Mouse (Mus musculus) limb, embryonic 14.5 days (tissue): ENCODE data around the gene Frmd4b. TPM values are rescaled to one million over a fixed set of nuclear protein-coding genes. Genes with fewer than 3 reads are reported as not detected.

Experiments used
- ATAC-seq: fragments of 200-750 bp; cut with Nextera tagmentation; 2 replicates; pipeline ENCODE4 v1.8.0; 2017; ENCODE audit warnings: low read depth, moderate number of reproducible peaks, moderate TSS enrichment; ENCODE audit not compliant: low FRiP score
- DNase-seq: peaks from one replicate; pipeline ENCODE4 v3.0.0-alpha.2; 2015; ENCODE audit warnings: low spot score
- H3K27ac ChIP-seq: fragments of 300-500 bp; sonication (generic); replicated peaks from 2 replicates; pipeline ENCODE4 v1.5.1; 2014; ENCODE audit warnings: low read depth, mild to moderate bottlenecking, low read length, moderate library complexity, mixed read lengths
- H3K27me3 ChIP-seq: fragments of 300-500 bp; sonication (generic); 2 replicates; pipeline ENCODE4 v1.6.1; 2014; ENCODE audit warnings: low read length, mixed read lengths; ENCODE audit not compliant: control insufficient read depth, insufficient read depth
- H3K36me3 ChIP-seq: fragments of 300-500 bp; sonication (generic); 2 replicates; pipeline ENCODE4 v1.6.1; 2014; ENCODE audit warnings: mild to moderate bottlenecking, low read length, moderate library complexity, mixed read lengths; ENCODE audit not compliant: control insufficient read depth, insufficient read depth
- H3K4me1 ChIP-seq: fragments of 300-500 bp; sonication (generic); 2 replicates; pipeline ENCODE4 v1.6.1; 2014; ENCODE audit warnings: antibody characterized with exemption, low read length, mixed read lengths; ENCODE audit not compliant: control insufficient read depth, insufficient read depth
- H3K4me2 ChIP-seq: fragments of 300-500 bp; sonication (generic); replicated peaks from 2 replicates; pipeline ENCODE4 v1.6.1; 2014; ENCODE audit warnings: low read depth, mild to moderate bottlenecking, low read length, moderate library complexity; ENCODE audit not compliant: severe bottlenecking
- H3K4me3 ChIP-seq: fragments of 300-500 bp; sonication (generic); replicated peaks from 2 replicates; pipeline ENCODE4 v1.5.1; 2014; ENCODE audit warnings: low read length
- H3K9ac ChIP-seq: fragments of 300-500 bp; sonication (generic); 2 replicates; pipeline ENCODE4 v1.6.1; 2014; ENCODE audit warnings: mild to moderate bottlenecking, low read depth, low read length, moderate library complexity; ENCODE audit not compliant: severe bottlenecking
- H3K9me3 ChIP-seq: fragments of 300-500 bp; sonication (generic); 2 replicates; pipeline ENCODE4 v1.6.1; 2016; ENCODE audit warnings: low read length; ENCODE audit not compliant: control insufficient read depth
- POLR2A ChIP-seq: fragments of 200-500 bp; IDR thresholded peaks from 2 replicates; pipeline ENCODE4 v1.8.0; 2012; ENCODE audit warnings: inconsistent platforms, mild to moderate bottlenecking, moderate library complexity, borderline replicate concordance; ENCODE audit not compliant: insufficient read depth, insufficient read length; ENCODE audit errors: extremely low read depth
- WGBS: fragments of 180-500 bp; shearing (Covaris S2); extraction: QIAGEN DNeasy Blood & Tissue Kit; methylation state at CpG from one replicate; pipeline ENCODE4 v1.1.7; 2014; 5-methylcytosine and 5-hydroxymethylcytosine counted together
- polyA plus RNA-seq, 2 experiments: library from polyadenylated mRNA; depleted of rRNA in 1 of 2; stranded (reverse) in 1 of 2; unstranded in 1 of 2; fragments of >200 nt; fragmentation: Nextera tagmentation in 1 of 2; extraction: Ambion mirVana in 1 of 2; gene quantifications; 2 replicates each; pipeline versions ENCODE4 v1.2.1 to v1.2.3; 2012 to 2014

Gene Frmd4b
- polyA plus RNA-seq, 2 experiments, result 13.9 to 14.1 TPM

DNA sequence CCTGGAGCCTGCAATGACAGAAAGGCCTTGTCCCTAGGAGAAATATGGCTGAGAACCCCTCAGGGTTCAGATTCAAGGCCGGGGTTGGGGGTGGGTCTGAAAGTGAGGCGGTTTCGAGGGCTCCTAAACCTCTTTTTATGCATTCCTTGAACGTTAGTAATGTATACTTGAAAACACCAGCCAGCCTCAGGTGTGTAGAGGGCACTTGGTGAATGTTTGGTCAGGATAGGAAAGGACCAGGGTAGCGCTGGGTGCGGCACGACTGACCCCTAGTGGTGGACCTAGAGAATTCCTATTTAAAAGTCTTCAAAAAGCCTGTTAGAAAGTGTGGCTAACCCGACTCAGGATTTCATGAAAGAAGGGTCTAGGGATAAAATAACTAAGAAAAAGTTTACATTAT lies 91.2 kb downstream of the Frmd4b start:
- 19% methylated on average over 8 of the region's 8 CpGs for WGBS
- DNase-seq (peak; percentile 79), ATAC-seq (no peak)
- Histone ChIP-seq H3K4me1 (no peaks in the 10 kb centered on the region), H3K36me3 (no peaks in the 10 kb centered on the region), H3K4me3 (no peak overlapping the region), H3K27me3 (no peaks in the 10 kb centered on the region), H3K9me3 (no peaks in the 10 kb centered on the region), H3K27ac (no peak overlapping the region), H3K9ac (no peak overlapping the region), H3K4me2 (no peak overlapping the region)
- TF ChIP-seq POLR2A, result no peak

DNA sequence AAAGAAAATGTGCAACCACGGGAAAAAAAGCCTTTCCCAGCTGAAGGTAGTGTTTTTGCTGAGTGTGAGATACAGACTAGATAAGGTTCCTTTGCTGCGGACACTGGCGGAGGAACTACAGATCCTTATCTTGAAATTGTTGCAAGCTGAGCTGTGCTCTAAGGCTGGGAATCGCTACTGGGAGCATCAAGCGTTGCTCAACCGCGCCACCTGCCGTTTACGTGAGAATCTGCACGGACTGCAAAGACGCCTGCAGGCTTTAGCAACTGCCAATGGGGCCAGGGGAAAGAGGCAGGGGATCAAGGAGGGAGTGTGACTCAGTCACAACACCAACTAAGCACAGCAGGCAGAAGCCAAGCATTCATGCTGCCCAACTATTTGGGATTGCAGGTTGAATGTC lies 94.2 kb downstream of the Frmd4b start:
- WGBS, result 0% methylated on average over 11 of the region's 11 CpGs
- no peaks in the 10 kb centered on the region for H3K4me1 ChIP-seq
- peak; percentile 72 for DNase-seq
- H3K4me3 ChIP-seq, result no peak overlapping the region
- no peaks in the 10 kb centered on the region for H3K27me3 ChIP-seq
- TF ChIP-seq POLR2A, result no peak
- no peaks in the 10 kb centered on the region for H3K9me3 ChIP-seq
- no peak overlapping the region; the same call in 1 of the 2 replicates for H3K4me2 ChIP-seq
- H3K36me3 ChIP-seq, result no peaks in the 10 kb centered on the region
- H3K9ac ChIP-seq, result no peak overlapping the region
- peak; percentile 83; the same call in 1 of the 2 replicates for ATAC-seq
- H3K27ac ChIP-seq, result no peak overlapping the region

DNA sequence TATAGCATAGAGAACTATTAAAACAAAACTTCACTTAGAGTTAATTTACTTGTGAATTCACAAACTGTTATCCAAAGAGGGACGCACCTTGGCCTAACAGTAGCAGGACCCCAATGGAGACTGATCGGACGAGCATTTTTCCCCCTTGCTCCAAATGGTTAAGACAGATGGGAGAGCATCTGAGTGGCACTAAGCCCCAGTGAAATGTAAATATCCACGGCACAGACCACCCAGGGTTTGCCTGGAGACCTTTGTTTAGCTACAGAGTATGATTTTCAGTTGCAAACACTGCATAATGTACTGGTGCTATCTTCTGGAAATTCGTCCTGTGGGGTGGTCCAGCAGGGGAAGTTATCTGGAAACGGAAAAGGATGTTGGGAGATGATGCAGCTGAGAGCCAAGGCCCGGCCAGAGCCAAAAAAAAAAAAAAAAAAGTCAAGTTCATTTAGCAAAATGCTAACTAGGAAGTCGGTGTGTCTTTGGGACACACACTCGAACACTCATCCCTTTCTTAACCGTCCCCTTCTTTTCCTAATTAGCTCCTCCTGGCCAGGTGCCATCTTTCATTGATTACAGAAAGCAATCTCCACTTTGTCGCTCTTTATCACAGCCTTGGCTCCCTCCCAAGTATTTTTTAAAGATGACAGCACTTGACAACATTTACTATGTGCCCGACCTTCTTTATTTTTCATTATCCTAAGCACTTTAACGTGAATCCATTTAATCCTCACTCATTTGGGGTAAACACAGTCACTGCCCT lies 95.9 kb downstream of the Frmd4b start:
- peaks cover 3% of the 10 kb centered on the region; the same call in 1 of the 2 replicates for H3K4me1 ChIP-seq
- H3K36me3 ChIP-seq, result no peaks in the 10 kb centered on the region
- H3K9ac ChIP-seq, result no peak overlapping the region
- WGBS, result 74% methylated on average over 13 of the region's 13 CpGs
- no peak overlapping the region for H3K4me2 ChIP-seq
- no peak for TF ChIP-seq POLR2A
- H3K9me3 ChIP-seq, result no peaks in the 10 kb centered on the region
- ATAC-seq (no peak), DNase-seq (no peak)
- H3K27ac ChIP-seq, result no peak overlapping the region
- no peak overlapping the region for H3K4me3 ChIP-seq
- no peaks in the 10 kb centered on the region for H3K27me3 ChIP-seq

DNA sequence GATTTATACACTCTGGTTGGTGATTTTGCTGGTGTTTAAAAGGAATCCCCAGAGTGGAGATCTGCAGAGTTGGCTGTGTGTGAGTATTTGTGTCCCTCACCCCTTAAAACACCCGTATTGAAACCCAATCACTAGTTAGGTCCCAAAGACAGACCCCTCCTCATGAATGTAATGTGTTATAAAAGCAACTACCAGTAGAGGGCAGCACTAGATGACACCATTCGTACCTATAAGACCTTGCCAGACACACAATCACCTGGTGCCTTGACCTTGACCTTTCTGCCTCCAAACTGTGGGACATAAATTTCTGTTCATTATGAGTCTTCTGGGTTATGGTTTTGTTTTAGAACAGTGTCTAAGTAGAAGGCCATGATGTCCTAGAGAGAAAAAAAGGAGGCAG lies 96.8 kb downstream of the Frmd4b start:
- Histone ChIP-seq H3K4me1 (peaks cover 3% of the 10 kb centered on the region; the same call in 1 of the 2 replicates), H3K36me3 (no peaks in the 10 kb centered on the region), H3K9me3 (no peaks in the 10 kb centered on the region), H3K27me3 (no peaks in the 10 kb centered on the region), H3K27ac (no peak overlapping the region), H3K4me3 (no peak overlapping the region), H3K4me2 (no peak overlapping the region), H3K9ac (no peak overlapping the region)
- DNase-seq (peak; percentile 19), ATAC-seq (no peak)
- 30% methylated on average over 2 of the region's 2 CpGs for WGBS
- no peak for TF ChIP-seq POLR2A

DNA sequence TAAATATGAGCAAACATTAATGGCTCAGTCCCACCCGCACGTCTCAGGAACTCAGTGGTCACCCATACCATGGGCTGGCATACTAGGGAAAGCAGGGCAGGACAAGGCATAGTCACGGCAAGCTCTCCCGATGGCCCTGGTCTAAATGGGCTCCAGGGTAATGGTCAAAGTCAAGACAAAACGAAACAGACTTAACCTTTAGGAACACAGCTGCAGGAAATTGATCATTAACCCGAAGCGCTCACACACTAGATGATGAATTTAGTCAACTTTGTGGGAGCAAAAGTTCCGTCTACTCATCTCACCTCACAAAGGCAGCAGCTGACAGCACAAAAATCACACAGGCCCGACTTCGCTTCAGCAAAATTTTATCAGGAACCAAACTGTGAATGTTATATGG lies 97.8 kb downstream of the Frmd4b start:
- Histone ChIP-seq H3K9me3 (no peaks in the 10 kb centered on the region), H3K36me3 (no peaks in the 10 kb centered on the region), H3K27me3 (no peaks in the 10 kb centered on the region), H3K4me2 (no peak overlapping the region), H3K27ac (no peak overlapping the region), H3K4me1 (peaks cover 3% of the 10 kb centered on the region; the same call in 1 of the 2 replicates), H3K4me3 (no peak overlapping the region), H3K9ac (no peak overlapping the region)
- DNase-seq (no peak), ATAC-seq (no peak)
- 82% methylated on average over 10 of the region's 10 CpGs for WGBS
- no peak for TF ChIP-seq POLR2A

DNA sequence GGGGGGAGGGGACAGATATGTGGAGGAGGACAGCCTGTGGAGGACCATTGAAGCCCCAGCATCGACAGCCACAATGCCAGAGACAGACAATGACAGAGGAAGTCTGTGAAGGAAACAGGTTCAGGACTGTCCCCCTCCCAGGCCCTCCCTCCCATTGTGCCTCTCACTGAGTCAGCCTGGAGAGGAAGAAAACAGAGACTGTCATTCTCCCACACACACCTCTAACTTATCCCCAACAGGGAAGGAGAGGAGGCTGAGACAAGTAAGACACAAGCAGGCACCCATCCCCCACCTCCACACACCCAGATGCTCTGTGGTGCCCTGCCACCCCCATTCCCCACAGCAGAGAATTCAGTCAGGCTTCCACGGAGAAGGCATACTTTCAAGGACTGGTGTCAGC lies 98.9 kb downstream of the Frmd4b start:
- H3K4me1 ChIP-seq, result peaks cover 3% of the 10 kb centered on the region; the same call in 1 of the 2 replicates
- no peak for ATAC-seq
- H3K36me3 ChIP-seq, result no peaks in the 10 kb centered on the region
- H3K27ac ChIP-seq, result no peak overlapping the region
- no peaks in the 10 kb centered on the region for H3K9me3 ChIP-seq
- DNase-seq, result no peak
- no peak overlapping the region for H3K4me3 ChIP-seq
- H3K4me2 ChIP-seq, result no peak overlapping the region
- no peak overlapping the region for H3K9ac ChIP-seq
- TF ChIP-seq POLR2A, result no peak
- H3K27me3 ChIP-seq, result no peaks in the 10 kb centered on the region
- 24% methylated on average over 2 of the region's 2 CpGs for WGBS
